Mouse (Mus musculus) bone marrow macrophage, adult 2 months (primary cell): ENCODE measurements at regions not wholly inside any gene's neighbourhood (a gene's known extent, or its start where the extent isn't known, plus 50 kb on each side); places are given as distances from the start of the nearest gene placed in this dataset.

Experiments used
- H3K27ac ChIP-seq: 2 replicates; pipeline ENCODE4 v1.5.1; 2012; ENCODE audit warnings: low read depth, low read length; ENCODE audit not compliant: insufficient read depth
- H3K4me1 ChIP-seq: 2 replicates; pipeline ENCODE4 v1.6.1; 2012; ENCODE audit warnings: low read length; ENCODE audit not compliant: control insufficient read depth, insufficient read depth
- H3K4me3 ChIP-seq: 2 replicates; pipeline ENCODE4 v1.5.1; 2012; ENCODE audit warnings: mild to moderate bottlenecking, low read length, moderate library complexity; ENCODE audit not compliant: insufficient read depth
- CTCF ChIP-seq: IDR thresholded peaks from 2 replicates; pipeline ENCODE4 v1.5.1; 2012; ENCODE audit warnings: low read depth, mild to moderate bottlenecking, low read length, moderate library complexity
- POLR2A ChIP-seq: IDR thresholded peaks from 2 replicates; pipeline ENCODE4 v1.6.1; 2012; ENCODE audit warnings: mild to moderate bottlenecking, low read depth, low read length, borderline replicate concordance

GRCm38 (mm10) chr3:58322322-58322721 lies 92.2 kb upstream of the Tsc22d2 start:
- no peak overlapping the region for H3K27ac ChIP-seq
- TF ChIP-seq POLR2A (no peak), CTCF (no peak)
- no peak overlapping the region for H3K4me3 ChIP-seq
- peaks cover 10% of the 10 kb centered on the region for H3K4me1 ChIP-seq

- H3K27ac ChIP-seq = no peak overlapping the region
- peaks cover 4% of the 10 kb centered on the region for H3K4me1 ChIP-seq
- TF ChIP-seq CTCF (no peak), POLR2A (no peak)
- H3K4me3 ChIP-seq = no peak overlapping the region
These were observed 86.8 kb upstream of the Tsc22d2 start for GRCm38 (mm10) chr3:58327721-58328120.

- no peak overlapping the region for H3K4me3 ChIP-seq
- no peak overlapping the region for H3K27ac ChIP-seq
- H3K4me1 ChIP-seq = peaks cover 5% of the 10 kb centered on the region
- TF ChIP-seq CTCF (no peak), POLR2A (no peak)
These were observed 84.3 kb upstream of the Tsc22d2 start for GRCm38 (mm10) chr3:58330186-58330585.

- Histone ChIP-seq H3K27ac (no peak overlapping the region), H3K4me1 (peaks cover 5% of the 10 kb centered on the region), H3K4me3 (no peak overlapping the region)
- no peak for TF ChIP-seq CTCF
These were observed 80.5 kb upstream of the Tsc22d2 start for GRCm38 (mm10) chr3:58333997-58334396.

- TF ChIP-seq CTCF = no peak
- Histone ChIP-seq H3K4me3 (no peak overlapping the region), H3K4me1 (peaks cover 2% of the 10 kb centered on the region), H3K27ac (no peak overlapping the region)
These were observed 79.2 kb upstream of the Tsc22d2 start for GRCm38 (mm10) chr3:58335277-58335676.

- Histone ChIP-seq H3K27ac (no peak overlapping the region), H3K4me1 (peaks cover 2% of the 10 kb centered on the region), H3K4me3 (no peak overlapping the region)
- TF ChIP-seq CTCF (no peak), POLR2A (no peak)
These were observed 78.4 kb upstream of the Tsc22d2 start for GRCm38 (mm10) chr3:58336135-58336534.

GRCm38 (mm10) chr3:58336590-58336989 lies 77.9 kb upstream of the Tsc22d2 start:
- no peak for TF ChIP-seq POLR2A
- no peak for TF ChIP-seq CTCF
- Histone ChIP-seq H3K4me1 (peaks cover 2% of the 10 kb centered on the region), H3K4me3 (no peak overlapping the region), H3K27ac (no peak overlapping the region)

GRCm38 (mm10) chr3:58338976-58339375 lies 75.5 kb upstream of the Tsc22d2 start:
- Histone ChIP-seq H3K4me1 (peaks cover 2% of the 10 kb centered on the region), H3K27ac (no peak overlapping the region), H3K4me3 (no peak overlapping the region)
- TF ChIP-seq POLR2A (no peak), CTCF (no peak)

GRCm38 (mm10) chr3:58342096-58342495 lies 72.4 kb upstream of the Tsc22d2 start:
- TF ChIP-seq CTCF = no peak
- no peak for TF ChIP-seq POLR2A
- H3K27ac ChIP-seq = no peak overlapping the region
- no peaks in the 10 kb centered on the region for H3K4me1 ChIP-seq
- H3K4me3 ChIP-seq = no peak overlapping the region

- Histone ChIP-seq H3K4me1 (peaks cover 9% of the 10 kb centered on the region), H3K27ac (no peak overlapping the region), H3K4me3 (no peak overlapping the region)
- TF ChIP-seq CTCF = no peak
- no peak for TF ChIP-seq POLR2A
These were observed 52.0 kb upstream of the Tsc22d2 start for GRCm38 (mm10) chr3:58362563-58362962.

- TF ChIP-seq POLR2A (no peak), CTCF (no peak)
- Histone ChIP-seq H3K4me1 (peaks cover 9% of the 10 kb centered on the region), H3K27ac (no peak overlapping the region), H3K4me3 (no peak overlapping the region)
These were observed 50.0 kb upstream of the Tsc22d2 start for GRCm38 (mm10) chr3:58364526-58364925.
